Mouse (Mus musculus) naive thymus-derived CD4-positive, alpha-beta T cell, adult 2 months (primary cell): Measurements from ENCODE around the gene Tvp23b.

ENCODE experiments used
- DNase-seq: peaks from one replicate; pipeline ENCODE4 v3.0.0-alpha.2; 2011; ENCODE audit warnings: low read depth

Tvp23b gene

GRCm38 (mm10) chr11:62901699-62902323 lies 22.6 kb downstream of the Tvp23b start:
- peak; percentile 73 for DNase-seq

- no peak for DNase-seq
Observed at GRCm38 (mm10) chr11:62903871-62904495, 24.7 kb downstream of the Tvp23b start.

- DNase-seq, result peak; percentile 35
Observed at GRCm38 (mm10) chr11:62909720-62910306, 30.6 kb downstream of the Tvp23b start.

GRCm38 (mm10) chr11:62911362-62911761 lies 32.1 kb downstream of the Tvp23b start:
- no peak for DNase-seq

- DNase-seq, result no peak
Observed at GRCm38 (mm10) chr11:62913141-62913540, 33.9 kb downstream of the Tvp23b start.

- DNase-seq, result peak; percentile 8
Observed at GRCm38 (mm10) chr11:62914532-62914931, 35.3 kb downstream of the Tvp23b start.

- DNase-seq, result no peak
Observed at GRCm38 (mm10) chr11:62915486-62915885, 36.2 kb downstream of the Tvp23b start.

GRCm38 (mm10) chr11:62916765-62917164 lies 37.5 kb downstream of the Tvp23b start:
- no peak for DNase-seq

- no peak for DNase-seq
Observed at GRCm38 (mm10) chr11:62919946-62920742, 40.9 kb downstream of the Tvp23b start.

GRCm38 (mm10) chr11:62920743-62921050 lies 41.4 kb downstream of the Tvp23b start:
- DNase-seq, result no peak

GRCm38 (mm10) chr11:62921052-62921977 lies 42.1 kb downstream of the Tvp23b start:
- peak; percentile 51 for DNase-seq

- no peak for DNase-seq
Observed at GRCm38 (mm10) chr11:62924091-62924761, 45.0 kb downstream of the Tvp23b start.

GRCm38 (mm10) chr11:62929799-62930198 lies 50.5 kb downstream of the Tvp23b start:
- no peak for DNase-seq

GRCm38 (mm10) chr11:62930574-62930973 lies 51.3 kb downstream of the Tvp23b start:
- DNase-seq, result no peak

GRCm38 (mm10) chr11:62931141-62931540 lies 51.9 kb downstream of the Tvp23b start:
- no peak for DNase-seq

- no peak for DNase-seq
Observed at GRCm38 (mm10) chr11:62933099-62933498, 53.8 kb downstream of the Tvp23b start.

- no peak for DNase-seq
Observed at GRCm38 (mm10) chr11:62934795-62935514, 55.7 kb downstream of the Tvp23b start.

GRCm38 (mm10) chr11:62937986-62938385 lies 58.7 kb downstream of the Tvp23b start:
- no peak for DNase-seq

- no peak for DNase-seq
Observed at GRCm38 (mm10) chr11:62938921-62939320, 59.7 kb downstream of the Tvp23b start.

- DNase-seq, result no peak
Observed at GRCm38 (mm10) chr11:62940176-62940575, 60.9 kb downstream of the Tvp23b start.
